Mouse (Mus musculus) layer of hippocampus, adult 11-12 months (tissue): ENCODE measurements around the gene Fbxo46.
"Not testable (repeated sequence)": the region's sequence is repeated elsewhere in the genome, so short reads cannot be mapped to it uniquely, and the experiment has no call there.

Experiments
- DNase-seq: peaks from one replicate; pipeline ENCODE4 v3.0.0; 2022; ENCODE audit warnings: low spot score

Gene Fbxo46

DNA sequence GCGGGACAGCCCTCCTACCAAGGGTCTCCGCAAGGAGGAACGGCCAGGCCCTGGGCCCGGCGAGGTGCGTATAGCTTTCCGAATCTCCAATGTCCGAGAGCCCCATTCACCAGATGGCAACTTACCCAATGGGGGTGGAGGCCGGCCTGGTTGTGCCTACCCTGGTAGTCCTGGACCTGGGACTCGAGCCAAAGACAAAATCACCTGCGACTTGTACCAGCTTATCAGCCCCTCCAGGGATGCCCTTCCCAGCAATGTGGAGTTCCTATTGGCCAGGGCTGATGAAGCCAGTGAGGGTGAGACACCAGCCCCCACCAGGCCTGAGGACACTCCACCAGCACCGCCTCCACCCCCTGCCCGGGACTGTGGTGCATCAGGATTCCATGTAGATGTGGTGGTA lies 16.5 kb downstream of the Fbxo46 start:
- no peak for DNase-seq

DNA sequence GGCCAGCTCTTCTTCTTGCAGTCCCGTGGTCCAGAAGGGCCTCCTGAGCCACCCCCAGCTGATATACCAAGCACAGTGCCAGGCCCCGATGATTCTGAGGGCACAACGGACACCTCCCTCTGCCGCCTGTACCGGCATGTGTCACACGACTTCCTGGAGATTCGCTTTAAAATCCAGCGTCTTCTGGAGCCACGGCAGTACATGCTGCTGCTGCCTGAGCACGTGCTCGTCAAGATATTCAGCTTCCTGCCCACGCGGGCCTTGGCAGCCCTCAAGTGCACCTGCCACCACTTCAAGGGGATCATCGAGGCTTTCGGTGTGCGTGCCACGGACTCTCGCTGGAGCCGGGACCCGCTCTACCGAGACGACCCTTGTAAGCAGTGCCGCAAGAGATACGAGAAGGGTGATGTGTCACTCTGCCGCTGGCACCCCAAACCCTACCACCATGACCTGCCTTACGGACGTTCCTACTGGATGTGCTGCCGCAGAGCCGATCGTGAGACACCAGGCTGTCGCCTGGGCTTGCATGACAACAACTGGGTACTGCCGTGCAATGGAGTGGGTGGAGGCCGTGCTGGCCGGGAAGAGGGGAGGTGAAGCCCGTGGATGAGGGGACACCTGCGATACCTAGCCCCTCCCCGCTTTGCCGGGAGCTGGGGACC lies 17.1 kb downstream of the Fbxo46 start:
- DNase-seq = no peak

DNA sequence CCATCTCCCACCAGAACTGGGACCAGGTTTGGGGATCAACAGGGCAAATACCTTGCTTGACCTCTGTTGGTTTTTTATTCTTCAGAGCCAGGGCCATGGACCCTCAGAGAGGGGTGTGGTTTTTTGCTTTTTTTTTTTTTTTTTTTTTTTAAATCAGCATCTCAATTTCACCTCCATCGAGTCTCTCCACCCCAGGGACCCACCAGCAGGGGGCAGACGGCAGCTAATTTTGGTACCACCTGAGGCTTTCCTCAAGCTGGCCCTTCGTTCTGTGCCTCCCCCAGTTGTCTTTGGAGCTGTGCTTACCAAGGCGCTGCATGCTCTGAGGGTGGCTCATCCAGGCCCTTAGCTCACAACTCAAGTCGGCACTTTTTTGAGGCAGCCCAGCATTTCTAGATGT lies 17.7 kb downstream of the Fbxo46 start:
- peak; percentile 75 for DNase-seq

DNA sequence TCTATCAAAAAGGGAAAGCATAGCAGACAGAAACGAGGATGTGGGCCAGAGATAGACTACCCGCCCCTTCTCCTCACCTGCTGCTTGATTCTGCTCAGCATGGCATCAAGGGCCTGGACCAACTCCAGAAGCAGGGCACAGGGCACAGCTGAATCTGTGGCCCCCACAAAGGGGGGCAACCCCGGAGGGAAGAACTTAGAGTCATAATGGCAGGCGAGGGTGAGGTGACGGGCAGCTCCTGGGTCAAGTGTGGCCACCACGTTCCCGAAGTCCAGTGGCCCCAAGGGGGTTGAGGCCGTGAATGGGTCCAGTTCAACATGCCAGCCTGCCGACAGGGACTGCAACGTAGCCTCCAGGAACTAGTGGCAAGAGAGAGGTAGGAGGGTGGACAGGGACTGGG lies 27.1 kb downstream of the Fbxo46 start:
- no peak for DNase-seq

DNA sequence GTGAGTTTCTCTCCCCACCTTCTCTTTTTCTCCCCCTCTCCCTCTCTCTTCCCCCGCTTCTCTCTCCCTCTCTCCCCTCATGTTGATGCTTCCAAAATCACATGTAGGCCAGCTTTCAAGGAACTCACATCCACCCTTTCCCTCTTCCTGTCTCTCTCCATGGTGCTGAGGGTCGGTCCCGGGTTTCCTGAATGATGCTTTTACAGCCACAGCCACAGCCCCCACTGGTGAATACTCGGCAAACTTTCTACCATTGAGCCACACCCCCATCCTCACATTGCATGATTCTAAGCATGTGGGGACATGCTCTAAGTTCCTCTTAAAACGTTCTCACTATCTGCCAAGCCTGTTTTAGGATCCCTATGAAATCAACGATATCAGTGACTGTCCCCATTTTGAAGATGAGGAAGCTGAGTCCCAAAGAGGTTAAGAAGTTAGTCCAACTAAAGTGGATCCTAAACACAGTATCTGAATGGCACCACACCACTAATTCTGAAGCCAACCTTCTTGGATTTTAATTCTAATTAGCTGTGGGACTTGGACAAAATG lies 27.9 kb downstream of the Fbxo46 start:
- no peak for DNase-seq

DNA sequence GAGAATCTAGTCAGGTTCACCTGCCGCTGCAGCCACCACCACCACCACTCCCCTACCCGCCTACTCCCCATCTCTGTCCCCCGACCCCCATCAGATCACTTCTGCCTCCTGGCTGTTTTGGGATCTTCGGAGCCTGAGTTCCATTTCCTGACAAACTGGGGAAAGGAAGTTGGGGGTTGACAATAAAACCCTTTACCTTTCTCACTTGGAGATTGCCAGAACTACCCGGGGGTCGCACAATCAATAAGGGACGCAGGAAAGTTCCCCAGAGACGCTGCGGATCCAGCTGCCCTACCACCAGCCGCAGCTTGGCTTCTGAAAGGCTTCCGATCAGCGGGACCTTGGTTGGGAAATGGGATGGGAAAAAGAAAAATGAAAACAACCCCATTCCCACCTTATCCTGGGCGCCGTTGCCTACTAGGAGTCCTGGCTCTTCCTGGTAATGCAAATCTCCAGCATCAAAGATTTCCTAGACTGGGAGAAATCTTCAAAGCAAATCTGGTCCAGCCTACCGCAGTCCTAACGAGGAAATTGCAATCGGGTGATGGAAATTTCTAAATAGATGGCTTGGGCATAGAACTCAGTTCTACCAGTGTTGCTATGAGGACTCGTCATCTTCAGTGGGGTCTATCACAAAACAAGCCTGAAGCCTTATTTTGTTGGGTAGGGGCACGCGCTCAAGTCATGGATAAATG lies 28.7 kb downstream of the Fbxo46 start:
- DNase-seq = no peak

DNA sequence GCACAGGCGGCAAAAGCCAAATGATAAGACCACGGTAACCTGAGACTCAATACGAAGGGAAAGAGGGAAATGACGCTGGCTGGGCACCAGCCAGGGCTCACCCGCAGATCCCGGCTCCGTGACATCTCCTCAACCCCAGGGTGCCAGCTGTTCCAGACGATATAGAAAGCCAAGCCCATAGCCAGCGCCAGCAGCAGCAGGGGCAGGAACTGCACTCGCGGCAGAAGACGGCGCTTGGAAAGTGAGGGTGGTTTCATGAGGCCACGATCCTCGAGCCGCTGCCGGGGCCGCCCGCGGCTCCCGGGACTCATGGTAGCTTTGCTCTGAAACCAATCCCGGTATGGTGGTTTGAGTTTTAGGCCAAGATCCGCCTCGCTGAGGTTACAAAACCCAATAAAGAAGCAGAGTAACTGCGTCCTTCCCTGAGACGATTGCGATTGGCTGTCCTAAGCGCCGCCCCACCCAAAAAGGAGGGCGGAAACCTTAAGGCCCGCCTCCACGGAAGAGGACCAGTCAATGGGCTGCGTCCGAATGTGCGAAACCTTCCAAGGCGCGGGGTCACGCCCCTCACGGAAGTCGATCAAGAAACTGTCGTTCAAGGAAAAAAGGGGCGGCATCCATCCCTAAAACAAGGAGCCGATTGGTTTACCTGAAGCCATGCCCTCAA lies 29.3 kb downstream of the Fbxo46 start, which contains the start of gene Qpctl:
Gene Qpctl, minus strand, starts transcription at position 417 of the 667 bp plus-strand sequence.
- peak; percentile 98 for DNase-seq

DNA sequence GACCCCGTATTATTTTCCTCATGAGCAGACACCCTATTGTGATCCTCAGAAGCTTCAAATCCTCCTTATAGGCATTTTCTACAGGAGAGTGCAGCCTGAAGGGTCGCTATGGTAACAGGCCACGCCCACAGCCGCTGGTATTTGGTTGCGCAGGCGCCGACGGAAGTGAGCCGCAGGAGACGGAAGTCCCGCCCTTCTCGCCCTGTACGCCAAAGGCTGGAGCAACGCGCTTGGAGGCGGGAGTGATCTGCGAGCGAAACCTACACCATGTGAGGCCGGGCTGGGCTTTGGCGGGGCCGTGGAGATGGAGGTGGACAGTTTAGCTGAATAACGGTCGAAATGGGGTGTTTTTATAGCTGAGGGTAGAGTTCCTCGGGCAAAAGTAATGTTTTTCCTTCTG lies 30.0 kb downstream of the Fbxo46 start, which contains the start of gene Snrpd2:
Gene Snrpd2, plus strand, starts transcription at position 97 of the 400 bp plus-strand sequence.
- DNase-seq = peak; percentile 97

DNA sequence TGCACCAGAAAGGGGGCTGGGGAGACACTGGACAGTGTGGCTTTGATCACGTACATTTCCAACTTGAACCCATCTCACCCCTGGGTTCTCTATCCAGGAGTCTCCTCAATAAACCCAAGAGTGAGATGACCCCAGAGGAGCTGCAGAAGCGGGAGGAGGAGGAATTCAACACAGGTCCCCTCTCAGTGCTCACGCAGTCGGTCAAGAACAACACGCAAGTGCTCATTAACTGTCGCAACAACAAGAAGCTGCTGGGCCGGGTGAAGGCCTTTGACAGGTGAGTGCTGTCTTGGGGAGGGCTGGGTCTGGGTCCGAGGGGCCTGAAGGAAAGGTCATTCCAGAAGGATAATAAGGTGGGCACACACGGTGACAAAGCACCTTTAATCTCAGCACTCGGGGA lies 31.5 kb downstream of the Fbxo46 start:
- DNase-seq = not testable (repeated sequence)

DNA sequence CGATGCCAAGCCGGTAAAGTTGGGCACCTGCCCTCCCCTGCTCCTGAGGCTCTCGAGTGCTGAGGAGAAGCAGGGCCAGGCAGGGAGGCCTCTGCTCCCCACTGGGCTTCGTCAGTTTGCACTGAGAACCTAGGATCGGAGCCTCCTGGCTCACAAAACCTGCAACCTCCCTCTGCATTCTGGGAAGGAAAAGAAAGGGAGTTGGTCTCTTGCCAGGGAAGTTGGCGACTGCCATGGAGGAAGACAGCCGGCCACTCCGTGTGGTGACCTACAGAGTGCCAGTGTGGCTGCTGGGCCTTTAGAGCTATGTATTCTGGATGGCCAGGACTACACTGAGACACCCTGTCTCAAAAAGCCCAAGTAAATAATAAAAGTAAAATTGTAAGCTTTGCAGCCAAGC lies 35.1 kb downstream of the Fbxo46 start:
- no peak for DNase-seq

DNA sequence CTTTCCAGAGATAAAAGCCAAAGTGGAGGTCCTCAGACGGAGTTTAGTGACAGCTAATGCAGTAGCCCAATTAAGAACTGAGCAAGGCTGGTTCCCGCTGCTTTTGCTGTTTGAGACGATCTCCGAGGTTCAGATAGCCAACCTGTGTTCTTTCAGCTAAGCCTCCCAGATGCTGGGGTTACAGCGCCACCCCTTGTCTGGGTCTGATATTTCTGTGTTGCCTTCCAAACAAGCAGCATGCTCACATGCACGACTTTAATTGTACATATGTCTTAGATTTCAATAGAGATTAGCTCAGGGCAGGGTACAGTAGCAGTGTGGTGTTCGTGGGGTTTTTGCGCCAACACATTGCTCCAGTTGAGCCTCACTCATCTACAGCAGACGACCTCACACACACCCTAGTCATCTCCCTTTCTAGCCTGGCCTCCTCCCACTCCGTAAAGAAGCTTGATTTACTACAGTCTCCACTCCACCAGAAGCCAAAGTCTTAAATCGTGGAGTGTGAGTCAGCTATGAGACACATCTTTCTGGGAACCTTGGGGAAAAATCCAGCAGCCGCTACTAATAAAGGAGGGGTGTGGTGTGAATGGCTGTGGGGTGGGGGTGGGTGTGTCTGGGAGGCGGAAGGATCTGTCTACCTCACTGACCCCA lies 36.3 kb downstream of the Fbxo46 start:
- no peak for DNase-seq

DNA sequence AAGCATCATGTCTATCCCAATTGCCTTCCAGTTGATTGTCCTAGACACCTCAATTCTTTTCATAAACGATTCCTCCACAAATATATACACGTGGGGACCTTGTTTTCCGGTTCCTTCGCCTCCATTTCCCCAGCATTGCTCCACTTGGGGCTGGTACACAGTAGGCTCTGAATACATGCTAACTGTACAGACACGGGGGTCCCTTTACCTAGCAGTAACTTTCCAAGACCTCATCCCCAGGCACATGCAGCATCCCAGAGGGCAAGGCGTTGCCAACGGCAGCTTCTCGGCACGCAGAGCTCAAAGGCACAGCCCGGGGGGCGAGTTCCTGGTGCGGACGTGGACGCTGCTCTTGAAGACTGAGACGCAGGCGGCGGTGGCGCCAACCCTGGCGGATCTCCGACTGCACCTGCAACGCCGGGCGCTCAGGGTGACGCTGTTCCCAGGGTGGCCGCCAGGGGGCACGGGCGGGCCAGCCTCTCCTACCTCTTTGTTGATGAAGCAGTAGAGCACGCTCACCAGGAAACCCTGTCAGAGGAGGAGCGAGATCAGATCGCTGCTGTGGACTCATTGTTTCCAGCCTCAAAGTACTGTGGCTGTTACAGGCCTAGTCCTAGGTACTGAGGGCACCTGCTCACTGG lies 37.6 kb downstream of the Fbxo46 start:
- peak; percentile 94 for DNase-seq

DNA sequence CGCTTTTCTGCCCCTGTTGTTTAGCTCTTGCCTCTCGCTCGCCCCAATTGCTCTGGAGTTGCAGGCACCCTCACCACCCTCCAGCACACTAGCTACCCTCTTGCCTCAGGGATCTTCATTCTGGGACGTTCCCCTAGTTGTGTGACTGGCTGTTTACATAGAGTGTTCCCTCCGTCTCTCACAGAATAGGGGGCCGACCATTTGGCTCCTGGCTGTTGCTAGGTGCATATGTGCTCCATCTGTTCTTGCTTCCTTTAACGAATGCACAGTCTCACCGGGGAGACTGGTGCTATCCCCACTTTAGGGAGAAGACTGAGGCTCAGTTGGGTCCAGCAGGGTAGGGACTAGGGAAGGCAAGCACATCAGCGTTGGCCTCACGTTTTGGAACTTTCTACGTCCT lies 38.9 kb downstream of the Fbxo46 start:
- DNase-seq = no peak

DNA sequence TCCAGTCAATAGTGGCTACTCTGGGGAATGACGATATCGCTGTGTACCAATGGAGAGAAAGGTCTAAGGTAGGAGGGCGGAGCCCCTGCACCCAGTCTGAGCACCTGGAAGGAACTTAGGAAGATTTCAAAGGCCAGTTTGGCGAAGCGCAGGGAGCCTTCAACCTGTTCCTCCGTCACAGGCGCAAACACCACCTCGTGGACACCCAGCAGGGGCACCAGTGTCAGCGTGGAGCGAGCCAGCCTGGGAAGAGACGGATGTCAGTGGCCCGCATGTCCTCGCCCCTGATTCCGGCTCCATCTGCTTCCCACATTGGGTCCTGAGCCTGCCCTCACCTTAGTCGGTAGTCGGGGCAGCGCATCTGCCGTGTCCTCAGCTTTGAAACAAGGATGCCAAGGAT lies 39.8 kb downstream of the Fbxo46 start:
- no peak for DNase-seq

DNA sequence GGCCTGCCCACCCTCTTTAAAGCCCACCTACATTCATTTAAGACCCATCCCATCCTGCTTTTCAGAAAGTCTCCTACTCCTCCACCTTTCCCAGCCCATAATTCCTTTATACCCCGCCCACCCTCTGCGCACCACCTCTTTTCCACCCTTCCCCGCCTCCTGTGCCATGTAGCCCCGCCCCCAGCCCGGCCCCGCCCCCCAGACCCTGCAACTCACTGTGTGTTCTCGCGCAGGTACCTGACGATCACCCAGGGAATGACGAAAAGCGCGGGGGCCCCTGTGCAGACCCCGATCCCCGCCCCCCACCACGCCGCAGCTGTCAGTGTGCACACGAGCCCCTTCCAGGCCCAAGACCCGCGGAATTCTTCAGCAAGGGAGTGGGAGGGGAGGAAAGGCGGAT lies 40.5 kb downstream of the Fbxo46 start:
- DNase-seq = no peak

DNA sequence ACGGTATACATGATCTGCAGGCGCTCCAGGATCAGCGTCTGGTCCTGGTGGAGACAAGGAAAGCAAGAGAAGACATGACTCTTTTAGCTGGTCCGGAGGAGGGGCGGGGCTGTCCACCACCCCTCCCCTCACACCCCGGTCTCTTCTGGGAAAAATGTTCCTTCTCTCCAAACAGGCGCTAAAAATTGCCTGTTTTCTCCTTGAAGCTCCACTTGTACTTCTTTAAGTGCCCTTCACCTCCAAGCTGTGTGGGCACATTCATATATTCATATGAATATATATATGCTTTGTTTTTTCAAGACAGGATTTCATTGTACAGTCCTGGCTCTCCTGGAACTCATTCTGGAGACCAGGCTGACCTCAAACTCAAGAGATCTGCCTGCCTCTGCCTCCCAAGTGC lies 43.3 kb downstream of the Fbxo46 start:
- no peak for DNase-seq

DNA sequence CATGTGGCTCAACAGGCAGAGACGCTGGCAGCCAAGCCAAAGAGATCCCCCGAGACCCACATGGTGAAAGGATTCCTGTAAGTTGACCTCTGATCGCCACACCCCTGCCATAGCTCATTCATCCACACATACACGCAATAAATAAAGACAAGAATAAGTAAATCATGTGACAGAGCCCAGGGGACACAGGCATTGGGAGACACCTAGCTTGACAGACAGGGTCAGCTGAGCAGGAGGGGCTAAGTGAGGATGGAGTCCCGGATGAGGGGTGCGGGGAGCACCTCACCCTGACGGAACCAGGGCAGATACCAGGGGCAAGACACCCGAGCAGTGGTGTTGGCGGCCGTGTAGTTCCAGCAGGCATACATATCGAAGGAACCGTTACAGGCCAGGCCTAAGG lies 44.1 kb downstream of the Fbxo46 start:
- DNase-seq = no peak

DNA sequence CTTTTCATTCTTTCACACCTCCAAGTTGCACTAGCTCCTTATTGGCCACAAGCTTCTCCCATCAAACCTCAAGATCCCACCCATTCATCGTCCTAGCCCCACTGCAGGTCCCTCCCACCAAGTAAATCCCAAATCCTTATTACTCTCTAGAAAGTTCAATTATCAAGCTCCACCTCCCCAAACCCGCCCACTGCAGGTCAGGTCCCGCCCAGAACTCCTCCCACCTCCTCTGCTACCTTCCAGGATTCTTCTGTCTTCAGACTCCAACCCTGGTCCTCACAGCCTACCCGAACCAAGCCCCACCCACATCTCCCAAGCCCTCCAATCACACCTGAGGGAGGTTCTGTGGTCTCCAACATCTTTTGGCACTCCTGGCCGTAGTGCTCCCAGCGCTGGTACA lies 44.5 kb downstream of the Fbxo46 start:
- no peak for DNase-seq

DNA sequence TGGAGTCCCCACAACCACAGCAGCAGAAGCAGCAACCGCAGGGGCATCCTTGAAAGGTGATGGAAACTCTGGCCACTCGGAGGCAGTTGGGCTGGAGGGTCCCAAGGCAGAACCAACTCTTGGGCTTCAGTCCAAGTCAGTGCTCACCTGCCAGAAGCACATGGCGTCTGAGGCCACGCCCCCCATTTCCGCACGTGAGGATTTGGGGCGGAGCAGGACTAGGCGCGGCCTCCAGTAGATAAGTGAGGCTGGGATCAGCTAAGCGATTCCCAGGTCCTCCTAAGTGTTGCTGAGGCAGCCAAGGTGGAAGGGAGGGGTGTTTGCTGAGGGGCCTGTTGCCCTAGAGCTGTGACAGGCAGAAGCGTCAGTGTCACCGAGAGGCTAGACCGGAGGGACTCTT lies 45.3 kb downstream of the Fbxo46 start:
- no peak for DNase-seq

DNA sequence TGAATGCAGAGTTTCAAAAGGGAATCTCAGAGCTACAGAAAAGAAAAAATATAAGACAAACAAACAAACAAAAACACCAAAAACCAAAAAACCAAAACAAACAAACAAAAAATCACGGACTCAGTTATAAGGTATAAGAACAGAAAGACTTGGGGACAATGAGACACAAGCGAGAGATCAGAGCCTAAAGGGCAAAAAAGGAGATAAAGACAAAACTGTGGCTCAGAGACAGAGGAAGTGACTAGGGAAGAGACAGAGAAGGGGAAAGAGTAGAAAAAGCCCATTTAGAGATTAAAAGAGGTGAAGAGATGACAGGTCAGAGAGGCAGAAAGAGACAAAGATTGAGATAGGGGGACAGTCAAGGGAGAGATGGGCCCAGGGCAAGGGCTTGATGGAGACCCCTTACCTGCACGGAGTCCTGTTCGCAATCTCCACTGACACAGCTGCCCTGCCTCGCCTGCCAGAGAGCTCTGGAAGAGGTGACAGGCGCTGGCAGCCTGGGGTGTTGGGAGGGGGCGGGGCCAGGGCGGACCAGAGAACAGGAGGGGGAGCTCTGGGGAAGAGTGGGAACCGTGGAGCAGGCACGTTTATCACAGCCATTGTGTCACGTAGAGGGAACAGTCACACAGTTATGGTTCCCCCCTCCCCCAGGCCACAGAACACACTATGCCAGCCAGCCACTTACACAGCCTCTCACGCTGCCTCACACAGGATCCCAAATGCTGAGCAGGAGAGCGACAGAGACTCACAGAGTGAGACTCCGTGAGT lies 46.2 kb downstream of the Fbxo46 start, which contains the start of gene Gipr:
Gene Gipr, minus strand, starts transcription at position 472 of the 768 bp plus-strand sequence.
- DNase-seq = no peak

DNA sequence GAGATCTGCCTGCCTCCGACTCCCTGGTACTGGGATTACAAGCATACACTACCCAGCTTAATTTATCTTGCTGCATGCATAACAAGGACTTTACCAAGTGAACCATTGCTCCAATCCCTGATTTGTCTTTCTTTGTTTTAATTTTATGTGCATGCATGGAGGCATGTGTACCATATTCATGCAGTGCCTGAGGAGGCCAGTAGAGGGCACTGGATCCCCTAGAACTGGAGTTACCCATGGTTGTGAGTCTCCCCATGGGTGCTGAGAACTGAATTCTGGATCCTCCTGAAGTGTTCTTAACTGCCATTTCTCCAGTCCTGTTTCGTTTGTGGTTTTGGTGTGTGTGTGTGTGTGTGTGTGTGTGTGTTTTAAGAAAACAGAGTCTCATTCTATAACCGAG lies 47.3 kb downstream of the Fbxo46 start:
- DNase-seq = no peak
